ENCODE assay signal across 8 mouse cellular contexts in genomic region chr7:24530062-24530931, GRCm38 (mm10). TPM values are rescaled to one million over a fixed set of nuclear protein-coding genes. Genes with fewer than 3 reads are reported as not detected.
DNase-seq lines count a peak whose midpoint lies in the region; ATAC-seq and TF ChIP-seq lines count a peak whose summit lies in the region.

TSS of gene Irgq (plus strand) at chr7:24530689.

- H3K27me3 ChIP-seq in heart, embryonic 12.5 days (replicated peaks): peaks cover 14% of the 10 kb centered on the region
- H3K27me3 ChIP-seq in kidney, postnatal 0 days (ENCODE audit: insufficient read depth, low read length): no peaks in the 10 kb centered on the region
- H3K27me3 ChIP-seq in liver, embryonic 11.5 days (replicated peaks; ENCODE audit: control insufficient read depth, insufficient read depth, low read length): peaks cover 13% of the 10 kb centered on the region
- no peaks in the 10 kb centered on the region for H3K27me3 ChIP-seq in stomach, embryonic 14.5 days (ENCODE audit: control insufficient read depth, insufficient read depth, low read length)

- peaks cover 26% of the 10 kb centered on the region for H3K36me3 ChIP-seq in heart, embryonic 12.5 days
- peaks cover 17% of the 10 kb centered on the region for H3K36me3 ChIP-seq in kidney, postnatal 0 days (ENCODE audit: insufficient read depth, low read length)
- peaks cover 9% of the 10 kb centered on the region for H3K36me3 ChIP-seq in liver, embryonic 11.5 days (ENCODE audit: control insufficient read depth, insufficient read depth, low read length)
- peaks cover 13% of the 10 kb centered on the region; the same call in 1 of the 2 replicates for H3K36me3 ChIP-seq in stomach, embryonic 14.5 days (ENCODE audit: control insufficient read depth, insufficient read depth, low read length)

- no peak for TF ChIP-seq CTCF in kidney, postnatal 0 days (IDR thresholded peaks at IDR 0.05; ENCODE audit: low read depth)

- ATAC-seq in erythroid progenitor cell, adult 5-6 weeks (replicated peaks; ENCODE audit: low FRiP score, poor library complexity, severe bottlenecking): peak; percentile 88
- ATAC-seq in heart, embryonic 12.5 days (ENCODE audit: insufficient number of reproducible peaks, low FRiP score): peak; percentile 96
- ATAC-seq in kidney, postnatal 0 days (replicated peaks; ENCODE audit: low FRiP score, low read depth): peak; percentile 93
- ATAC-seq in liver, embryonic 11.5 days (replicated peaks; ENCODE audit: low FRiP score): peak; percentile 93
- peak; percentile 96 for ATAC-seq in stomach, embryonic 14.5 days (ENCODE audit: insufficient number of reproducible peaks, insufficient read depth, low FRiP score, low read depth)

- H3K9ac ChIP-seq in heart, embryonic 12.5 days: peak within 1 kb of the TSS; percentile 91
- H3K9ac ChIP-seq in kidney, postnatal 0 days (ENCODE audit: low read depth, low read length): peak within 1 kb of the TSS; percentile 74
- peak within 1 kb of the TSS; percentile 80 for H3K9ac ChIP-seq in liver, embryonic 11.5 days (ENCODE audit: low read depth, low read length)
- H3K9ac ChIP-seq in stomach, embryonic 14.5 days (replicated peaks; ENCODE audit: low read depth, low read length): peak within 1 kb of the TSS; percentile 85

- H3K4me2 ChIP-seq in heart, embryonic 12.5 days: peak within 1 kb of the TSS; percentile 92
- peak within 1 kb of the TSS; percentile 90 for H3K4me2 ChIP-seq in kidney, postnatal 0 days (ENCODE audit: low read length)
- peak within 1 kb of the TSS; percentile 96 for H3K4me2 ChIP-seq in liver, embryonic 11.5 days
- H3K4me2 ChIP-seq in stomach, embryonic 14.5 days (replicated peaks; ENCODE audit: low read depth, low read length): peak within 1 kb of the TSS; percentile 96

- WGBS in heart, embryonic 12.5 days: under 1% methylated on average over 44 of the region's 44 CpGs
- under 1% methylated on average over 44 of the region's 44 CpGs for WGBS in kidney, postnatal 0 days
- under 1% methylated on average over 44 of the region's 44 CpGs for WGBS in liver, embryonic 11.5 days
- WGBS in stomach, embryonic 14.5 days: under 1% methylated on average over 44 of the region's 44 CpGs

- peak; percentile 99 for DNase-seq in CD4-positive helper T cell, adult 2 months (ENCODE audit: low read depth, low spot score)
- peak; percentile 100 for DNase-seq in brain, embryonic 18.5 days (ENCODE audit: low read depth, low spot score)
- DNase-seq in kidney, postnatal 0 days (ENCODE audit: low spot score): peak; percentile 100
- peak; percentile 95 for DNase-seq in liver, embryonic 11.5 days (ENCODE audit: low spot score)
- peak; percentile 100 for DNase-seq in naive thymus-derived CD4-positive, alpha-beta T cell, adult 2 months (ENCODE audit: low read depth)

- peak within 1 kb of the TSS; percentile 88 for H3K27ac ChIP-seq in heart, embryonic 12.5 days (ENCODE audit: poor library complexity, severe bottlenecking)
- H3K27ac ChIP-seq in kidney, postnatal 0 days: peak within 1 kb of the TSS; percentile 94
- H3K27ac ChIP-seq in liver, embryonic 11.5 days (ENCODE audit: low read depth, low read length): peak within 1 kb of the TSS; percentile 71
- H3K27ac ChIP-seq in stomach, embryonic 14.5 days (ENCODE audit: low read length): peak within 1 kb of the TSS; percentile 84

- H3K4me3 ChIP-seq in heart, embryonic 12.5 days: peak within 1 kb of the TSS; percentile 62
- H3K4me3 ChIP-seq in kidney, postnatal 0 days (replicated peaks; ENCODE audit: low read depth, low read length): peak within 1 kb of the TSS; percentile 56
- H3K4me3 ChIP-seq in liver, embryonic 11.5 days (ENCODE audit: low read depth, low read length): peak within 1 kb of the TSS; percentile 67
- peak within 1 kb of the TSS; percentile 63 for H3K4me3 ChIP-seq in stomach, embryonic 14.5 days (ENCODE audit: low read depth, low read length)

- peaks cover 22% of the 10 kb centered on the region for H3K4me1 ChIP-seq in heart, embryonic 12.5 days (replicated peaks)
- peaks cover 9% of the 10 kb centered on the region; the same call in 1 of the 2 replicates for H3K4me1 ChIP-seq in kidney, postnatal 0 days (replicated peaks; ENCODE audit: insufficient read depth, low read length)
- H3K4me1 ChIP-seq in liver, embryonic 11.5 days (replicated peaks; ENCODE audit: control insufficient read depth, insufficient read depth, low read length): peaks cover 15% of the 10 kb centered on the region
- peaks cover 12% of the 10 kb centered on the region; the same call in 1 of the 2 replicates for H3K4me1 ChIP-seq in stomach, embryonic 14.5 days (ENCODE audit: control insufficient read depth, insufficient read depth, low read length)

- H3K9me3 ChIP-seq in heart, embryonic 12.5 days (replicated peaks): no peaks in the 10 kb centered on the region
- H3K9me3 ChIP-seq in kidney, postnatal 0 days (replicated peaks; ENCODE audit: low read length): no peaks in the 10 kb centered on the region
- no peaks in the 10 kb centered on the region for H3K9me3 ChIP-seq in liver, embryonic 11.5 days (ENCODE audit: control insufficient read depth, low read length)
- H3K9me3 ChIP-seq in stomach, embryonic 14.5 days (ENCODE audit: control insufficient read depth, low read depth, low read length): no peaks in the 10 kb centered on the region

RNA-seq across cellular contexts. Expression of gene Irgq, which starts in this region (rescaled TPM):
- 1.1 and 1.3 TPM in 2 replicates for total RNA-seq in erythroid progenitor cell, adult 5-6 weeks (2015; ENCODE audit: low replicate concordance)
- total RNA-seq in erythroid progenitor cell, adult 5-6 weeks (2017; ENCODE audit: low replicate concordance): 0.90 and 2.8 TPM in 2 replicates
- 9.0 TPM in 2 replicates for polyA plus RNA-seq in heart, embryonic 12.5 days (2016; fragmentation: Nextera tagmentation; extraction: Ambion mirVana)
- polyA plus RNA-seq in kidney, postnatal 0 days (2015; fragmentation: Nextera tagmentation; extraction: Ambion mirVana): 5.4 and 6.0 TPM in 2 replicates
- 3.5 and 4.1 TPM in 2 replicates for polyA plus RNA-seq in liver, embryonic 11.5 days (2014; fragmentation: Nextera tagmentation; extraction: Ambion mirVana)
- 8.9 and 9.0 TPM in 2 replicates for polyA plus RNA-seq in stomach, embryonic 14.5 days (2014; fragmentation: Nextera tagmentation; extraction: Ambion mirVana)

Comparison
In these comparisons a context has a peak if more than half of its experiments do, and no peak if none do; other contexts are left out.
1. Peak in every context shown above with its lines: DNase-seq, ATAC-seq, H3K4me3 ChIP-seq and H3K27ac ChIP-seq.